Mouse (Mus musculus) cerebellum, adult 2 months (tissue): ENCODE measurements around the gene Sptlc3. TPM values are rescaled to one million over a fixed set of nuclear protein-coding genes. Genes with fewer than 3 reads are reported as not detected.

Source experiments
- DNase-seq, 2 experiments: peaks; one replicate each; pipeline ENCODE4 v3.0.0; 2021
- H3K27ac ChIP-seq: fragments of 200-500 bp; 2 replicates; pipeline ENCODE4 v1.5.1; 2012; ENCODE audit warnings: low read length, control low read depth, inconsistent platforms; ENCODE audit not compliant: insufficient read depth
- H3K27me3 ChIP-seq: fragments of 200-500 bp; 2 replicates; pipeline ENCODE4 v1.6.1; 2012; ENCODE audit warnings: inconsistent platforms, mild to moderate bottlenecking, low read length, moderate library complexity; ENCODE audit not compliant: control insufficient read depth, insufficient read depth
- H3K4me1 ChIP-seq: fragments of 200-500 bp; 2 replicates; pipeline ENCODE4 v1.6.1; 2011; ENCODE audit warnings: low read length; ENCODE audit not compliant: control insufficient read depth, insufficient read depth
- H3K4me3 ChIP-seq: fragments of 200-500 bp; replicated peaks from 2 replicates; pipeline ENCODE3; 2011; ENCODE audit warnings: mild to moderate bottlenecking, low read depth, low read length, control low read depth; ENCODE audit not compliant: insufficient read depth
- CTCF ChIP-seq: fragments of 200-500 bp; IDR thresholded peaks from 2 replicates; pipeline ENCODE4 v1.5.1; 2011; ENCODE audit warnings: low read depth, mild to moderate bottlenecking, control low read depth, low read length, moderate library complexity, borderline replicate concordance; ENCODE audit not compliant: insufficient read depth
- POLR2A ChIP-seq: fragments of 200-500 bp; IDR thresholded peaks from 2 replicates; pipeline ENCODE4 v1.6.1; 2011; ENCODE audit warnings: low read length, control low read depth, borderline replicate concordance; ENCODE audit not compliant: insufficient read depth
- WGBS: fragments of 180-500 bp; shearing (Covaris S2); methylation state at CpG from one replicate; pipeline ENCODE4 v1.1.7; 2018; 5-methylcytosine and 5-hydroxymethylcytosine counted together
- polyA plus RNA-seq: library from polyadenylated mRNA; depleted of rRNA; stranded (reverse); fragments of >200 nt; gene quantifications from 2 replicates; pipeline ENCODE4 v1.2.3, GENCODE M21; 2012

Gene Sptlc3
- polyA plus RNA-seq, 1 experiment, result not detected

DNA sequence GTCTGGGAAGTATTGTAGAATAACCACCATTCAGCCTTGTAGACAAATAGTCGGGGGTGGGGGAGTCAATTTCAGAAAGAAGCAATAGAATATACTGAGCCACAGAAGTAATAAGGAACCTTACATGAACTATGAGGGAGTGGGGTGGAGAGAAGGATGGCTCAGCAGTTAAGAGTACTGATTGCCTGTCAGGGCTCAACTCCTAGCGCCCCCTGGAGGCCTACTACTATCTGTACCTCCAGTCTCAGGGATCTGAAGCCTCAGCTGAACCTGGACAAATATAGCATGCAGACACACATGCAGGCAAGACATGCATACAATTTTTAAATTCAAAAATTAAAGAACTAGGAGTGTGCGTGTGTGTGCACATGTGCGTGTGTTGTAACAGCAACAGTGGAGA lies 96.2 kb downstream of the Sptlc3 start:
- peak; percentile 31 to 35 for DNase-seq
- TF ChIP-seq CTCF (peak; percentile 49; the same call in 1 of the 2 replicates), POLR2A (no peak)

GRCm38 (mm10) chr2:139590888-139591698 lies 97.4 kb downstream of the Sptlc3 start:
- DNase-seq, result peak in 1 of 2 experiments; percentile 30

More for the DNA sequence above, 96.2 kb downstream of the Sptlc3 start:
- no peaks in the 10 kb centered on the region for H3K27me3 ChIP-seq
- WGBS, result 48% methylated on average over 4 of the region's 4 CpGs
- H3K27ac ChIP-seq, result no peak overlapping the region
- H3K4me3 ChIP-seq, result no peak overlapping the region
- no peaks in the 10 kb centered on the region for H3K4me1 ChIP-seq

GRCm38 (mm10) chr2:139592109-139592508 lies 98.4 kb downstream of the Sptlc3 start:
- WGBS, result 93% methylated on average over 7 of the region's 7 CpGs
- Histone ChIP-seq H3K4me3 (no peak overlapping the region), H3K27me3 (no peaks in the 10 kb centered on the region), H3K4me1 (no peaks in the 10 kb centered on the region), H3K27ac (no peak overlapping the region)
- DNase-seq, result no peak
- TF ChIP-seq CTCF (no peak), POLR2A (no peak)

More at GRCm38 (mm10) chr2:139590888-139591698, 97.4 kb downstream of the Sptlc3 start:
- Histone ChIP-seq H3K4me3 (no peak overlapping the region), H3K4me1 (no peaks in the 10 kb centered on the region), H3K27me3 (no peaks in the 10 kb centered on the region), H3K27ac (no peak overlapping the region)
- TF ChIP-seq POLR2A (no peak), CTCF (peak; percentile 25; the same call in 1 of the 2 replicates)
- 50% methylated on average over 10 of the region's 10 CpGs for WGBS

- no peak for TF ChIP-seq POLR2A
- no peak for TF ChIP-seq CTCF
- H3K4me1 ChIP-seq, result no peaks in the 10 kb centered on the region
- no peak overlapping the region for H3K4me3 ChIP-seq
- WGBS, result 96% methylated on average over 5 of the region's 5 CpGs
- no peaks in the 10 kb centered on the region for H3K27me3 ChIP-seq
- no peak for DNase-seq
- no peak overlapping the region for H3K27ac ChIP-seq
These were observed 103.5 kb downstream of the Sptlc3 start for GRCm38 (mm10) chr2:139597229-139597628.

GRCm38 (mm10) chr2:139601543-139602194 lies 108.0 kb downstream of the Sptlc3 start:
- Histone ChIP-seq H3K27me3 (no peaks in the 10 kb centered on the region), H3K27ac (no peak overlapping the region), H3K4me1 (no peaks in the 10 kb centered on the region), H3K4me3 (no peak overlapping the region)
- TF ChIP-seq CTCF (no peak), POLR2A (no peak)
- WGBS, result 17% methylated on average over 7 of the region's 7 CpGs
- DNase-seq, result no peak

- Histone ChIP-seq H3K4me1 (0 out of 2 replicates have a peak, but pooled peaks cover 6% of the 10 kb centered on the region), H3K27ac (no peak overlapping the region), H3K27me3 (no peaks in the 10 kb centered on the region), H3K4me3 (no peak overlapping the region)
- no peak for DNase-seq
- 58% methylated on average over 3 of the region's 3 CpGs for WGBS
- TF ChIP-seq POLR2A (no peak), CTCF (no peak)
These were observed 114.5 kb downstream of the Sptlc3 start for GRCm38 (mm10) chr2:139608167-139608566.

GRCm38 (mm10) chr2:139608810-139609209 lies 115.1 kb downstream of the Sptlc3 start:
- WGBS, result 18% methylated on average over 7 of the region's 7 CpGs
- Histone ChIP-seq H3K4me3 (no peak overlapping the region), H3K27ac (no peak overlapping the region), H3K4me1 (0 out of 2 replicates have a peak, but pooled peaks cover 6% of the 10 kb centered on the region), H3K27me3 (no peaks in the 10 kb centered on the region)
- DNase-seq, result no peak
- TF ChIP-seq POLR2A, result no peak
- no peak for TF ChIP-seq CTCF

- no peak for DNase-seq
- TF ChIP-seq POLR2A (no peak), CTCF (no peak)
- no peak overlapping the region for H3K4me3 ChIP-seq
- no peaks in the 10 kb centered on the region for H3K27me3 ChIP-seq
- H3K4me1 ChIP-seq, result 0 out of 2 replicates have a peak, but pooled peaks cover 6% of the 10 kb centered on the region
- no peak overlapping the region for H3K27ac ChIP-seq
- 44% methylated on average over 7 of the region's 7 CpGs for WGBS
These were observed 115.5 kb downstream of the Sptlc3 start for GRCm38 (mm10) chr2:139609231-139609630.
